Mouse (Mus musculus): ENCODE data around the gene Tead1. TPM values are rescaled to one million over a fixed set of nuclear protein-coding genes. Genes with fewer than 3 reads are reported as not detected.

Tead1 gene
- polyA plus RNA-seq, 1 experiment from 2014 or later, result 14.9 TPM

- TF ChIP-seq CTCF (IDR thresholded peaks at IDR 0.05; ENCODE audit: low read depth), result no peak
- Histone ChIP-seq H3K9me3 (replicated peaks; ENCODE audit: low read length) (no peaks in the 10 kb centered on the region), H3K36me3 (ENCODE audit: insufficient read depth, low read length) (no peaks in the 10 kb centered on the region), H3K9ac (ENCODE audit: low read depth, low read length) (no peak overlapping the region), H3K27ac (no peak overlapping the region), H3K27me3 (ENCODE audit: insufficient read depth, low read length) (no peaks in the 10 kb centered on the region), H3K4me2 (ENCODE audit: low read length) (no peak overlapping the region), H3K4me1 (replicated peaks; ENCODE audit: insufficient read depth, low read length) (peaks cover 5% of the 10 kb centered on the region; the same call in 1 of the 2 replicates), H3K4me3 (replicated peaks; ENCODE audit: low read depth, low read length) (no peak overlapping the region)
- no peak for DNase-seq (ENCODE audit: low spot score)
- WGBS, result 85% methylated on average over 4 of the region's 4 CpGs
- ATAC-seq (replicated peaks; ENCODE audit: low FRiP score, low read depth), result no peak
Measured at GRCm38 (mm10) chr7:112773601-112774000, 94.5 kb downstream of the Tead1 start.

GRCm38 (mm10) chr7:112775816-112776215 lies 96.7 kb downstream of the Tead1 start:
- H3K4me3 ChIP-seq (replicated peaks; ENCODE audit: low read depth, low read length), result no peak overlapping the region
- WGBS, result 58% methylated on average over 5 of the region's 5 CpGs
- no peak for DNase-seq (ENCODE audit: low spot score)
- peaks cover 12% of the 10 kb centered on the region; the same call in 1 of the 2 replicates for H3K4me1 ChIP-seq (replicated peaks; ENCODE audit: insufficient read depth, low read length)
- no peak for TF ChIP-seq CTCF (IDR thresholded peaks at IDR 0.05; ENCODE audit: low read depth)
- no peak overlapping the region for H3K27ac ChIP-seq
- H3K9me3 ChIP-seq (replicated peaks; ENCODE audit: low read length), result no peaks in the 10 kb centered on the region
- no peak for ATAC-seq (replicated peaks; ENCODE audit: low FRiP score, low read depth)
- H3K27me3 ChIP-seq (ENCODE audit: insufficient read depth, low read length), result no peaks in the 10 kb centered on the region
- H3K36me3 ChIP-seq (ENCODE audit: insufficient read depth, low read length), result no peaks in the 10 kb centered on the region
- no peak overlapping the region for H3K4me2 ChIP-seq (ENCODE audit: low read length)
- H3K9ac ChIP-seq (ENCODE audit: low read depth, low read length), result peak overlapping the region; percentile 5; the same call in 1 of the 2 replicates

DNA sequence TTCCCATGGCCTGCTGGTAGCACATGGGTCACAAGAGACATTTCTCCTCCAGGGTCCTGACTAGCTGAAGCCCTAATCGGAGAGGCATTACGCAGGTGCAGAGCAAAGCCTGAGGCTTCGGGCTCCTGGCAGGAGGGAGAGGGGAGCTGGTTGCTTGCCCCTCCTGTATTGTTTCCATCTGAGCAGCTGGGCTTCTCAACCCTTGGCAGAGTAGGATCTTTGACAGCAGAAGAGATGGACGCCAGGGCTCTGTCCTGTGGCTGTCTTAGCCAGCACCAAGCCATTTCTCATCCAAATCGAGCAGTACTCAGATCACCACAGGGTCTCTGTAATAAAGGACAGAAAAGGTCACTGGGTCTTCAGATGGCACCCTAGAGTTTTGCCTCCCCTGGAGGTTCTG lies 97.6 kb downstream of the Tead1 start:
- Histone ChIP-seq H3K36me3 (ENCODE audit: insufficient read depth, low read length) (no peaks in the 10 kb centered on the region), H3K27me3 (ENCODE audit: insufficient read depth, low read length) (no peaks in the 10 kb centered on the region), H3K4me2 (ENCODE audit: low read length) (no peak overlapping the region), H3K9ac (ENCODE audit: low read depth, low read length) (no peak overlapping the region), H3K9me3 (replicated peaks; ENCODE audit: low read length) (no peaks in the 10 kb centered on the region), H3K4me1 (replicated peaks; ENCODE audit: insufficient read depth, low read length) (peaks cover 12% of the 10 kb centered on the region; the same call in 1 of the 2 replicates), H3K27ac (no peak overlapping the region), H3K4me3 (replicated peaks; ENCODE audit: low read depth, low read length) (no peak overlapping the region)
- WGBS, result 72% methylated on average over 5 of the region's 5 CpGs
- ATAC-seq (replicated peaks; ENCODE audit: low FRiP score, low read depth) (no peak), DNase-seq (ENCODE audit: low spot score) (no peak)
- no peak for TF ChIP-seq CTCF (IDR thresholded peaks at IDR 0.05; ENCODE audit: low read depth)

- peak; percentile 46; the same call in 1 of the 2 replicates for ATAC-seq (replicated peaks; ENCODE audit: low FRiP score, low read depth)
- Histone ChIP-seq H3K4me1 (replicated peaks; ENCODE audit: insufficient read depth, low read length) (peaks cover 6% of the 10 kb centered on the region; the same call in 1 of the 2 replicates), H3K9ac (ENCODE audit: low read depth, low read length) (no peak overlapping the region), H3K4me2 (ENCODE audit: low read length) (no peak overlapping the region), H3K36me3 (ENCODE audit: insufficient read depth, low read length) (no peaks in the 10 kb centered on the region), H3K4me3 (replicated peaks; ENCODE audit: low read depth, low read length) (no peak overlapping the region), H3K9me3 (replicated peaks; ENCODE audit: low read length) (no peaks in the 10 kb centered on the region), H3K27ac (no peak overlapping the region), H3K27me3 (ENCODE audit: insufficient read depth, low read length) (no peaks in the 10 kb centered on the region)
- no peak for TF ChIP-seq CTCF (IDR thresholded peaks at IDR 0.05; ENCODE audit: low read depth)
- DNase-seq (ENCODE audit: low spot score), result no peak
- 32% methylated on average over 6 of the region's 6 CpGs for WGBS
Measured at GRCm38 (mm10) chr7:112779636-112780035, 100.5 kb downstream of the Tead1 start.

DNA sequence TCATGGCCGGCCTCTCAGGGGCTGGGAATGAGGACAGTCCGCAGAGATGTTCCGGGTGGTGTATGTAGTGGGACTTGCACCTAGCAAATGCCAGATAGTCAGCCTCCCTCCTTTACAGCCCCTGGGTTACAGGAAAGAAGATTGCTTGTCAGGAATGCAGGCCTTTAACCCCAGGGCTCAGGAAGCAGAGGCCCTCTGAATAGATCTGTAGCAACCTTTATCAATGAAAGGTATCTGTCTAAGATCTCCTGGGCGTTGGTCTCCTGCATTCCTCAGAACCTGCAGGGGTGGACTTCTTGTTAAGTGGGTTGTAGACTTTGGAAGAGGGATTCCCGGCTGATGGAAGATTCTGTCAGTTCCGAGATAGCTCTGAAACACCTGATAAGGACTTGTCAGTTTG lies 101.8 kb downstream of the Tead1 start:
- no peaks in the 10 kb centered on the region for H3K36me3 ChIP-seq (ENCODE audit: insufficient read depth, low read length)
- ATAC-seq (replicated peaks; ENCODE audit: low FRiP score, low read depth), result no peak
- DNase-seq (ENCODE audit: low spot score), result no peak
- no peaks in the 10 kb centered on the region for H3K27me3 ChIP-seq (ENCODE audit: insufficient read depth, low read length)
- no peak overlapping the region for H3K9ac ChIP-seq (ENCODE audit: low read depth, low read length)
- 70% methylated on average over 6 of the region's 6 CpGs for WGBS
- H3K4me2 ChIP-seq (ENCODE audit: low read length), result no peak overlapping the region
- TF ChIP-seq CTCF (IDR thresholded peaks at IDR 0.05; ENCODE audit: low read depth), result no peak
- H3K27ac ChIP-seq, result no peak overlapping the region
- no peaks in the 10 kb centered on the region for H3K9me3 ChIP-seq (replicated peaks; ENCODE audit: low read length)
- H3K4me3 ChIP-seq (replicated peaks; ENCODE audit: low read depth, low read length), result no peak overlapping the region
- peaks cover 6% of the 10 kb centered on the region; the same call in 1 of the 2 replicates for H3K4me1 ChIP-seq (replicated peaks; ENCODE audit: insufficient read depth, low read length)

- H3K9me3 ChIP-seq (replicated peaks; ENCODE audit: low read length), result no peaks in the 10 kb centered on the region
- WGBS, result 86% methylated on average over 8 of the region's 8 CpGs
- H3K27ac ChIP-seq, result no peak overlapping the region
- no peak overlapping the region for H3K4me3 ChIP-seq (replicated peaks; ENCODE audit: low read depth, low read length)
- no peak overlapping the region for H3K9ac ChIP-seq (ENCODE audit: low read depth, low read length)
- no peak for ATAC-seq (replicated peaks; ENCODE audit: low FRiP score, low read depth)
- peaks cover 17% of the 10 kb centered on the region; the same call in 1 of the 2 replicates for H3K4me1 ChIP-seq (replicated peaks; ENCODE audit: insufficient read depth, low read length)
- no peak for DNase-seq (ENCODE audit: low spot score)
- no peaks in the 10 kb centered on the region for H3K27me3 ChIP-seq (ENCODE audit: insufficient read depth, low read length)
- no peak overlapping the region for H3K4me2 ChIP-seq (ENCODE audit: low read length)
- H3K36me3 ChIP-seq (ENCODE audit: insufficient read depth, low read length), result no peaks in the 10 kb centered on the region
- TF ChIP-seq CTCF (IDR thresholded peaks at IDR 0.05; ENCODE audit: low read depth), result no peak
Measured at GRCm38 (mm10) chr7:112781987-112782386, 102.9 kb downstream of the Tead1 start.

DNA sequence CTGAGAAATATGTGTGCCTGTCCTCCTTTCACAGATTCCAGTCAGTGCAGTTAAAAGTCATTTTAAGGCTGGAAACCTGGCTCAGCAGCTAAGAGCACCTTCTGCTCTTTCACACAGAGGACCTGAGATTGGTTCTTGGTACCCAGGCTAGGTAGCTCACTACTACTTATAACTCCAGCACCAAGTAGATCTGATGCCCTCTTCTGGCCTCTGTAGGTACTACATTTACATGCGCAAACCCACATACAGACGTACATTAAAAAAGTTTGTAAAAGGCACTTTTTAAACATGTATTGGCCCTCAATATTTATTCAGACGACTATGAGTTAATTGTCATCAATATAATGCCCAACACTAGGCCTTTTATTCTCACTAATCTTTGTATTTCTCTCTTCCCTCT lies 105.2 kb downstream of the Tead1 start:
- Histone ChIP-seq H3K4me2 (ENCODE audit: low read length) (no peak overlapping the region), H3K27ac (no peak overlapping the region), H3K4me1 (replicated peaks; ENCODE audit: insufficient read depth, low read length) (peaks cover 38% of the 10 kb centered on the region), H3K4me3 (replicated peaks; ENCODE audit: low read depth, low read length) (no peak overlapping the region), H3K36me3 (ENCODE audit: insufficient read depth, low read length) (no peaks in the 10 kb centered on the region), H3K27me3 (ENCODE audit: insufficient read depth, low read length) (no peaks in the 10 kb centered on the region), H3K9me3 (replicated peaks; ENCODE audit: low read length) (no peaks in the 10 kb centered on the region), H3K9ac (ENCODE audit: low read depth, low read length) (no peak overlapping the region)
- TF ChIP-seq CTCF (IDR thresholded peaks at IDR 0.05; ENCODE audit: low read depth), result peak; percentile 63
- no peak for DNase-seq (ENCODE audit: low spot score)
- no peak for ATAC-seq (replicated peaks; ENCODE audit: low FRiP score, low read depth)
- 92% methylated on average over 3 of the region's 3 CpGs for WGBS
